Mouse (Mus musculus) liver, adult 2 months (tissue): Measurements from ENCODE around the gene Tlk1. TPM values are rescaled to one million over a fixed set of nuclear protein-coding genes. Genes with fewer than 3 reads are reported as not detected.
A peak's percentile ranks its signal among the peaks of the same experiment; 100 is the strongest.

Experiments used
- DNase-seq: peaks from one replicate; pipeline ENCODE4 v3.0.0-alpha.2; 2011; ENCODE audit warnings: low read depth, low spot score; ENCODE audit errors: extremely low read depth
- H3K27ac ChIP-seq: fragments of 200-500 bp; replicated peaks from 2 replicates; pipeline ENCODE4 v1.5.1; 2012; ENCODE audit warnings: low read depth, mild to moderate bottlenecking, control low read depth, inconsistent platforms, low read length; ENCODE audit not compliant: insufficient read depth
- H3K27me3 ChIP-seq: fragments of 200-500 bp; 2 replicates; pipeline ENCODE4 v1.6.1; 2012; ENCODE audit warnings: mild to moderate bottlenecking, moderate library complexity, low read length, inconsistent platforms; ENCODE audit not compliant: control insufficient read depth, insufficient read depth
- H3K36me3 ChIP-seq: fragments of 200-500 bp; 2 replicates; pipeline ENCODE4 v1.6.1; 2012; ENCODE audit warnings: low read length, inconsistent platforms; ENCODE audit not compliant: control insufficient read depth, insufficient read depth
- H3K4me1 ChIP-seq: fragments of 200-500 bp; 2 replicates; pipeline ENCODE4 v1.6.1; 2011; ENCODE audit warnings: low read length; ENCODE audit not compliant: control insufficient read depth, insufficient read depth
- H3K4me3 ChIP-seq: fragments of 200-500 bp; 2 replicates; pipeline ENCODE4 v1.5.1; 2011; ENCODE audit warnings: low read depth, mild to moderate bottlenecking, control low read depth, low read length, moderate library complexity; ENCODE audit not compliant: insufficient read depth
- H3K79me2 ChIP-seq: fragments of 200-500 bp; 2 replicates; pipeline ENCODE4 v1.6.1; 2012; ENCODE audit warnings: inconsistent platforms, mild to moderate bottlenecking, low read length, moderate library complexity; ENCODE audit not compliant: control insufficient read depth, insufficient read depth
- H3K9ac ChIP-seq: fragments of 200-500 bp; 2 replicates; pipeline ENCODE4 v1.6.1; 2012; ENCODE audit warnings: low read depth, mild to moderate bottlenecking, control low read depth, inconsistent platforms, low read length
- CTCF ChIP-seq: fragments of 200-500 bp; IDR thresholded peaks from 2 replicates; pipeline ENCODE4 v1.5.1; 2011; ENCODE audit warnings: low read depth, low read length, control low read depth
- POLR2A ChIP-seq: fragments of 200-500 bp; IDR thresholded peaks from 2 replicates; pipeline ENCODE4 v1.6.1; 2011; ENCODE audit warnings: low read length, control low read depth; ENCODE audit not compliant: insufficient read depth; ENCODE audit errors: extremely low read depth
- WGBS: fragments of 180-500 bp; shearing (Covaris S2); methylation state at CpG from one replicate; pipeline ENCODE4 v1.1.7; 2018; 5-methylcytosine and 5-hydroxymethylcytosine counted together
- polyA plus RNA-seq: library from polyadenylated mRNA; depleted of rRNA; stranded (reverse); fragments of >200 nt; gene quantifications from 2 replicates; pipeline ENCODE4 v1.2.3, GENCODE M21; 2012
- total RNA-seq: library from RNA; depleted of rRNA; stranded (reverse); fragments of >200 nt; gene quantifications from 2 replicates; pipeline ENCODE4 v1.2.3, GENCODE M21; 2014

The Tlk1 gene
- total and polyA plus RNA-seq, 2 experiments, result 5.6 to 21.4 TPM

DNA sequence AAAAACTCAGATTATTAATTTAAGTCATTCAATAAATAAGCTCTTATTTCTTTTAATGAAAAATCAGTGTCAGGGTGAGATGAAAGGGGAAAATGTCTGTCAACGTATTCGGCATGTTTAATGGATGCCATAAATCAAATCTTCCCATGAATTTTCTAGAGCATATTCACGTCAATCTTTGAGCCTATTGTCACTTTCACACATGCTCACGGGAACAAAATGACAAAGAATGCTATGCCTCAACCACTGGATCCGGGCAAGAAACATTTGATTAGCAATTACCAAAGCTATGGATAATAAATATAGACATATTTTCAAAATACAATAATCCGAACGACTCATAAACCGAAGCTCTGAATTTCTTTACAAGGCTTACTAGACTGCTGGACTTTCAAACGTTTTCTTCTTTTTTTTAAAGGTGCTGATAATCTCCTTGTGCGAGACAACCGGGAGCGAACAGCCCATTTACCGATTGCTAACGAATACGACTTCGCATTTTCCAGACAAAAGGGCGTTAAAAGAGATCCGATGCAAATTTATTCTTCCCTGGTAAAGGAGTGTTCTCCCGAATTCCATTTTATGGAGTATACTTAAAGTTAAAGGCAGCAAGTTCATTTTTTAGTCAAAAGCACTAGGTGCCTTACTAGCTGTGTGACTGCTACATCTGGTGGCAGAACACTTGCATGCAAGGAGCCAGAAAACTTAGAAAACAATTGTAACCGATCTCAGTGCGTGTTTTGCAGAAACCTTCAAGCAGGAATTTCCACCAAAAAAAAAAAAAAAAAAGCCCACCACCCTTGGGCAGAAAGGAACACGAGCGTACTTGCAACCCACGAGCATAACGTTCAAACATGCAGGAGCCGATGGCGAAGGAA lies 1.4 kb downstream of the Tlk1 start:
- Histone ChIP-seq H3K27me3 (no peaks in the 10 kb centered on the region), H3K27ac (peak overlapping the region; percentile 86), H3K4me3 (peak overlapping the region; percentile 98), H3K9ac (peak overlapping the region; percentile 87), H3K4me1 (peaks cover 6% of the 10 kb centered on the region; the same call in 1 of the 2 replicates), H3K36me3 (no peaks in the 10 kb centered on the region), H3K79me2 (peaks cover 12% of the 10 kb centered on the region; the same call in 1 of the 2 replicates)
- WGBS, result under 1% methylated on average over 27 of the region's 27 CpGs
- TF ChIP-seq CTCF, result 0 out of 2 replicates have a peak, but pooled peaks have one; percentile 7
- no peak for TF ChIP-seq POLR2A
- DNase-seq, result peak; percentile 71

DNA sequence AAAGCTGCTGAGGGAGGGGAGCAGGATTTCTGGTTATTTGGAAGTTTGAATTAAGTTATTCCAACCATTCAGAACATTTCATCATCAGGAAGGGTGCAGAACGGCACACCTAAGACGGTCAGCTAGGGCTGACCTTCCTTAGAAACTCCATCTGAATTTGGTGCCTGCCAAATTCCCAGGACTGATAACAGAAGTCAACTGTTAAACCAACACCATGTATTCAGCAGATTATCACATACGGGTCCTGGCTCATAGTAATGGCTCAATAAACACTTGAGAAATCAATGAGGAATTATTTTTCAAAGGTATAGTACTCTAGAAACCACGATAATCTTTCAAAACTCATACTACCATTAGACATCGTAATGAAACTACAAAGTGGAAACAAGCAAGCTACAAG lies 2.1 kb downstream of the Tlk1 start:
- H3K9ac ChIP-seq, result no peak overlapping the region
- no peak overlapping the region for H3K27ac ChIP-seq
- whole genome bisulfite sequencing, result 5% methylated on average over 5 of the region's 5 CpGs
- DNase-seq, result peak; percentile 80
- peaks cover 6% of the 10 kb centered on the region; the same call in 1 of the 2 replicates for H3K4me1 ChIP-seq
- H3K27me3 ChIP-seq, result no peaks in the 10 kb centered on the region
- no peaks in the 10 kb centered on the region for H3K36me3 ChIP-seq
- peaks cover 15% of the 10 kb centered on the region; the same call in 1 of the 2 replicates for H3K79me2 ChIP-seq
- H3K4me3 ChIP-seq, result no peak overlapping the region
- TF ChIP-seq CTCF (no peak), POLR2A (no peak)

DNA sequence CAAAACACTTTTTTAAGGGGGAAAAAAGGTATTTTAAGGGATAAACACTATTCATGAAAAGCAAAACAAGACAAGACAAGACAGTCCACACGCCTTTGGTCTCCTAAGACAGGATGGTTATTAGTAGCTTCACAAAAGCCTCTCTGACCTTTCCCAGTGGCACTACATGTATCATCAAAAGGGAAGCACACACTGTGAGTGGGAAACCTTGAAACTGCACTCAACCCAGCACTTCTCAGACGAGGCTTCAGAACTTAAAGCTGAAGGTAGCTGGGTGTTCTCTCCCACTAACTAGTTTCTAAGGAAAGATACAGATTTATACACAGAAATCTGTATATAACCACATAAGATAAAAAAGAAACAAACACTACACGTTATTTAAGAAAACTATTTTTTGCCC lies 8.6 kb downstream of the Tlk1 start:
- H3K27me3 ChIP-seq, result no peaks in the 10 kb centered on the region
- no peak overlapping the region for H3K27ac ChIP-seq
- 67% methylated on average over 3 of the region's 3 CpGs for WGBS
- no peak for DNase-seq
- H3K79me2 ChIP-seq, result peaks cover 17% of the 10 kb centered on the region; the same call in 1 of the 2 replicates
- no peak for TF ChIP-seq CTCF
- no peak overlapping the region for H3K4me3 ChIP-seq
- H3K36me3 ChIP-seq, result no peaks in the 10 kb centered on the region
- H3K9ac ChIP-seq, result no peak overlapping the region
- peaks cover 8% of the 10 kb centered on the region for H3K4me1 ChIP-seq

DNA sequence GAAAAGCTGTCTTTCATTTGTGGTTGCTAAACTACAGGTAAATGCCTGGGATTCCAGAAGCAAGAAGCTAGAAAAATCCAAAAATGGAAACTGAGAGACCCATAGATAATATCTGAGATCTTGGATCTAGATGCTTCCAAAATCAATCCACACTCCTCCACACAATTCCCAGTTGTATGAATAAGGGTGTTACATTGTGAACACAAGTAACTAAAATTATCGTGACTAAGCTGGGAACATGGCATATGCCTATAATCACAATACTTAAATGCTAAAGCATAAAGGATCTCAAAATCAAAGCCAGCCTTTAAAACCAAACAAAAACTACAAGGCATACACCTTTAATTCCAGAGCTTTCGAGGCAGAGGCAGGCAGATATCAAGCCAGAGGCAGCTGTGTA lies 9.5 kb downstream of the Tlk1 start:
- TF ChIP-seq POLR2A (no peak), CTCF (no peak)
- H3K27me3 ChIP-seq, result no peaks in the 10 kb centered on the region
- WGBS, result 47% methylated on average over 2 of the region's 2 CpGs
- H3K4me3 ChIP-seq, result no peak overlapping the region
- H3K9ac ChIP-seq, result no peak overlapping the region
- no peaks in the 10 kb centered on the region for H3K36me3 ChIP-seq
- DNase-seq, result no peak
- H3K27ac ChIP-seq, result no peak overlapping the region
- peaks cover 22% of the 10 kb centered on the region; the same call in 1 of the 2 replicates for H3K79me2 ChIP-seq
- H3K4me1 ChIP-seq, result peaks cover 8% of the 10 kb centered on the region

DNA sequence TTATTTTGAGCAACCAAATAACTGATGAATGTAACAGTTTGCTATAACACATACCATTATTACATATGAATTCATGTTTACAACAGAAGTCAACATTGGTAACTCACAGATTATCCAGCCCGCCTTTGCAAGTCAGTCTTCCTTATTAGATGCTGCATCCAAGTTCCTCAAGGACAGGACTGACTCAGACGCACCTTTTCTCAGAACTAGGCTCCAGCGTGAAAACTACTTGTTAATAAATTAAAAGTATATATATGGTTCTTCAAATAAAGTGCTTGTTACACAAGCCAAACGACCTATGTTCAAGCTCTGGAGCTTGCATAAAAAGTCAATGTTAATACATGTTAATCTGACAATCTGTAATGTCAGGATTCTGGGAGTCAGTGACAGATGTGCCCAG lies 11.9 kb downstream of the Tlk1 start:
- H3K36me3 ChIP-seq, result no peaks in the 10 kb centered on the region
- H3K9ac ChIP-seq, result no peak overlapping the region
- no peak overlapping the region for H3K27ac ChIP-seq
- H3K79me2 ChIP-seq, result peaks cover 29% of the 10 kb centered on the region; the same call in 1 of the 2 replicates
- TF ChIP-seq CTCF (no peak), POLR2A (no peak)
- no peak overlapping the region for H3K4me3 ChIP-seq
- no peak for DNase-seq
- no peaks in the 10 kb centered on the region for H3K27me3 ChIP-seq
- peaks cover 8% of the 10 kb centered on the region for H3K4me1 ChIP-seq
- WGBS, result 65% methylated on average over 4 of the region's 4 CpGs

DNA sequence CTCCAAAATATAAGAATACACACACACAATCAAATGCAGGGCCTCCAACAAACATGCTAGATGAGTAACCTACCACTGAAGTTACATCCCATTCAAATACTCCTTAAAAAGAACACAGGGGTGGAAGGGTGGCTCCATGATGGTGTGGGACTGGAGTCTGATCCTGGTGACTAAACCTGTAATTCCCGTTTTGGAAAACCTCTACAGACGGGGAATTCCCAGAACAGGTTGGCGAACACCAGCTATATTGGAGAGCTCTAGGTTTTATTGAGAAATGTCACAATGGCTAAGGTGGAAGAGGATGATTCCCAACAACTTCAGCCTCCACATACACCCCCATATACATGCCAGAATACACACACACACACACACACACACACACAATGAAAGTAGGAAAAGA lies 14.1 kb downstream of the Tlk1 start:
- TF ChIP-seq POLR2A (no peak), CTCF (no peak)
- Histone ChIP-seq H3K4me1 (peaks cover 8% of the 10 kb centered on the region), H3K4me3 (no peak overlapping the region), H3K27ac (no peak overlapping the region), H3K27me3 (no peaks in the 10 kb centered on the region), H3K36me3 (no peaks in the 10 kb centered on the region), H3K9ac (no peak overlapping the region), H3K79me2 (peaks cover 35% of the 10 kb centered on the region; the same call in 1 of the 2 replicates)
- DNase-seq, result no peak
- WGBS, result 34% methylated on average over 3 of the region's 3 CpGs
